Mouse (Mus musculus) heart, embryonic 12.5 days (tissue): ENCODE measurements around the gene Mastl. TPM values are rescaled to one million over a fixed set of nuclear protein-coding genes. Genes with fewer than 3 reads are reported as not detected.

Source experiments
- polyA plus RNA-seq: library from polyadenylated mRNA; unstranded; fragments of >200 nt; fragmentation: Nextera tagmentation; extraction: Ambion mirVana; gene quantifications from 2 replicates; pipeline ENCODE4 v1.2.1, GENCODE M21; 2016

Mastl gene
- polyA plus RNA-seq, 1 experiment from 2014 or later: 11.2 TPM

Other genes starting within 250 kb of the Mastl start
- gene Abi1, start 115.8 kb downstream of the Mastl start, polyA plus RNA-seq: 33.9 and 37.0 TPM in 2 replicates
- gene Acbd5, start 87.9 kb downstream of the Mastl start, polyA plus RNA-seq: 32.7 and 33.7 TPM in 2 replicates
- 59.8 and 60.2 TPM in 2 replicates for gene Yme1l1, start 345 bp upstream of the Mastl start, polyA plus RNA-seq
- not detected in 2 replicates for gene 4931423N10Rik, start 51.5 kb upstream of the Mastl start, polyA plus RNA-seq
- gene Nxph2, start 165.2 kb upstream of the Mastl start, polyA plus RNA-seq: not detected in 2 replicates